Mouse (Mus musculus): Measurements from ENCODE around the gene Abhd14b.

GRCm38 (mm10) chr9:106452821-106453220, 5.6 kb downstream of the Abhd14b start:
- TF ChIP-seq CTCF (IDR thresholded peaks at IDR 0.05; ENCODE audit: extremely low read depth, insufficient read depth, insufficient read length, insufficient replicate concordance) (no peak), POLR2A (IDR thresholded peaks at IDR 0.05; ENCODE audit: low read depth, low read length) (no peak)
